In genomic region chr12:84459845-84460244, GRCm38 (mm10) we compare ENCODE assay signal across 18 mouse cellular contexts. TPM values are rescaled to one million over a fixed set of nuclear protein-coding genes. Genes with fewer than 3 reads are reported as not detected.
DNase-seq lines count a peak whose midpoint lies in the region; ATAC-seq and TF ChIP-seq lines count a peak whose summit lies in the region.
"Had no signal": no experiment of that assay in that cellular context is flagged by ENCODE, and none has a peak within 500 bp of the region (broad histone marks: within the 10 kb centered on the region; RNA-seq: fewer than 3 reads in every experiment).

No protein-coding gene starts in this region.

- DNase-seq in heart, adult 2 months, result no peak
- no peak for DNase-seq in heart, postnatal 14 days
- no peak for DNase-seq in liver, adult 2 months (ENCODE audit: extremely low read depth, low read depth, low spot score)
- DNase-seq in liver, embryonic 11.5 days (ENCODE audit: low spot score), result no peak
- peak; percentile 42 for DNase-seq in 416B (ENCODE audit: low read depth)
- DNase-seq in ZHBTc4 (ENCODE audit: low read depth, low spot score), result peak; percentile 18
- DNase-seq in spleen, adult 18-20 months, result no peak
- DNase-seq in spleen, adult 12 weeks (ENCODE audit: low spot score), result no peak
- DNase-seq: cerebellum, adult 9-10 months; right cerebral cortex, postnatal 4 days; thymus, postnatal 25 days had no signal

- H3K27me3 ChIP-seq in heart, adult 2 months (ENCODE audit: control insufficient read depth, insufficient read depth, low read length), result no peaks in the 10 kb centered on the region
- no peaks in the 10 kb centered on the region for H3K27me3 ChIP-seq in liver, adult 2 months (ENCODE audit: control insufficient read depth, insufficient read depth, low read length)
- no peaks in the 10 kb centered on the region for H3K27me3 ChIP-seq in liver, embryonic 11.5 days (replicated peaks; ENCODE audit: control insufficient read depth, insufficient read depth, low read length)
- H3K27me3 ChIP-seq: heart, embryonic 15.5 days; hindbrain, embryonic 15.5 days; kidney, embryonic 15.5 days; limb, embryonic 15.5 days; neural tube, embryonic 13.5 days had no signal

- TF ChIP-seq POLR2A in heart, adult 2 months (IDR thresholded peaks at IDR 0.05; ENCODE audit: insufficient read depth, low read depth, low read length), result no peak
- no peak for TF ChIP-seq POLR2A in liver, adult 2 months (IDR thresholded peaks at IDR 0.05; ENCODE audit: extremely low read depth, insufficient read depth, low read length)

- H3K4me2 ChIP-seq in liver, embryonic 11.5 days, result no peak overlapping the region
- H3K4me2 ChIP-seq: heart, embryonic 15.5 days; hindbrain, embryonic 15.5 days; kidney, embryonic 15.5 days; limb, embryonic 15.5 days; neural tube, embryonic 13.5 days had no signal

- H3K27ac ChIP-seq in heart, adult 2 months, result no peak overlapping the region
- H3K27ac ChIP-seq in liver, adult 2 months (replicated peaks; ENCODE audit: insufficient read depth, low read depth, low read length), result no peak overlapping the region
- H3K27ac ChIP-seq in liver, embryonic 11.5 days (ENCODE audit: low read depth, low read length), result no peak overlapping the region
- H3K27ac ChIP-seq: heart, embryonic 15.5 days; hindbrain, embryonic 15.5 days; kidney, embryonic 15.5 days; limb, embryonic 15.5 days; neural tube, embryonic 13.5 days had no signal

- no peaks in the 10 kb centered on the region; the same call in none of the 2 replicates for H3K36me3 ChIP-seq in heart, adult 2 months (ENCODE audit: control insufficient read depth, insufficient read depth, low read length)
- H3K36me3 ChIP-seq in liver, adult 2 months (ENCODE audit: control insufficient read depth, insufficient read depth, low read length), result peaks cover 57% of the 10 kb centered on the region
- peaks cover 29% of the 10 kb centered on the region for H3K36me3 ChIP-seq in liver, embryonic 11.5 days (ENCODE audit: control insufficient read depth, insufficient read depth, low read length)

- H3K9ac ChIP-seq in heart, adult 2 months (ENCODE audit: low read depth, low read length), result no peak overlapping the region
- no peak overlapping the region for H3K9ac ChIP-seq in liver, adult 2 months (ENCODE audit: low read depth, low read length)
- H3K9ac ChIP-seq in liver, embryonic 11.5 days (ENCODE audit: low read depth, low read length), result no peak overlapping the region
- H3K9ac ChIP-seq: heart, embryonic 15.5 days; hindbrain, embryonic 15.5 days; kidney, embryonic 15.5 days; limb, embryonic 15.5 days; neural tube, embryonic 13.5 days had no signal

- H3K4me1 ChIP-seq in heart, adult 2 months (ENCODE audit: control insufficient read depth, insufficient read depth, low read length), result no peaks in the 10 kb centered on the region
- H3K4me1 ChIP-seq in liver, adult 2 months (ENCODE audit: control insufficient read depth, insufficient read depth, low read length), result peaks cover 2% of the 10 kb centered on the region
- H3K4me1 ChIP-seq in liver, embryonic 11.5 days (replicated peaks; ENCODE audit: control insufficient read depth, insufficient read depth, low read length), result no peaks in the 10 kb centered on the region
- H3K4me1 ChIP-seq: heart, embryonic 15.5 days; hindbrain, embryonic 15.5 days; kidney, embryonic 15.5 days; limb, embryonic 15.5 days; neural tube, embryonic 13.5 days had no signal

- intact Hi-C loops in heart, adult 2 months (cut with DNase I), result loop anchor here (10.0 kb wide), 1 partner anchor 305 kb away; no protein-coding TSS in a partner anchor
- intact Hi-C loops in heart, postnatal 14 days (cut with DNase I), result no loop called here

- WGBS in heart, adult 2 months, result 28% methylated on average over 1 of the region's 1 CpGs
- WGBS in liver, adult 2 months, result 86% methylated on average over 1 of the region's 1 CpGs
- 64% methylated on average over 1 of the region's 1 CpGs for WGBS in liver, embryonic 11.5 days

- no peak for TF ChIP-seq EP300 in heart, adult 2 months (IDR thresholded peaks at IDR 0.05; ENCODE audit: insufficient read depth, low read depth, low read length)

- peaks cover 2% of the 10 kb centered on the region; the same call in 1 of the 2 replicates for H3K9me3 ChIP-seq in liver, embryonic 11.5 days (ENCODE audit: control insufficient read depth, low read length)
- H3K9me3 ChIP-seq: heart, embryonic 15.5 days; hindbrain, embryonic 15.5 days; kidney, embryonic 15.5 days; limb, embryonic 15.5 days; neural tube, embryonic 13.5 days had no signal

- no peak overlapping the region for H3K4me3 ChIP-seq in heart, adult 2 months
- no peak overlapping the region for H3K4me3 ChIP-seq in liver, adult 2 months (ENCODE audit: insufficient read depth, low read depth, low read length)
- no peak overlapping the region for H3K4me3 ChIP-seq in liver, embryonic 11.5 days (ENCODE audit: low read depth, low read length)
- H3K4me3 ChIP-seq: heart, embryonic 15.5 days; hindbrain, embryonic 15.5 days; kidney, embryonic 15.5 days; limb, embryonic 15.5 days; neural tube, embryonic 13.5 days had no signal

- no peak for ATAC-seq in liver, embryonic 11.5 days (replicated peaks; ENCODE audit: low FRiP score)
- ATAC-seq: forebrain, embryonic 14.5 days had no signal

- no peaks in the 10 kb centered on the region for H3K79me2 ChIP-seq in heart, adult 2 months (replicated peaks; ENCODE audit: control insufficient read depth, insufficient read depth, low read length)
- H3K79me2 ChIP-seq in liver, adult 2 months (ENCODE audit: control insufficient read depth, insufficient read depth, low read length), result no peaks in the 10 kb centered on the region

- peak; percentile 37 for TF ChIP-seq CTCF in heart, adult 2 months (IDR thresholded peaks at IDR 0.05)
- TF ChIP-seq CTCF in liver, adult 2 months (IDR thresholded peaks at IDR 0.05; ENCODE audit: low read depth, low read length), result 0 out of 2 replicates have a peak, but pooled peaks have one; percentile 3

RNA-seq across cellular contexts. Expression of gene Lin52, which starts 8.6 kb away (rescaled TPM):
- total RNA-seq in heart, adult 2 months (2021), result 10 to 100 TPM in 1 of 2 experiments, 1 to 10 TPM in 1; 7.8 to 12.4 TPM
- polyA plus RNA-seq in heart, adult 2 months (2012; rRNA removed), result 16.5 and 30.6 TPM in 2 replicates
- total RNA-seq in heart, postnatal 14 days (2021), result 10 to 100 TPM in 1 of 2 experiments, 1 to 10 TPM in 1; 9.7 to 10.6 TPM
- total RNA-seq in liver, adult 2 months (2014; rRNA removed), result 6.7 and 8.7 TPM in 2 replicates
- polyA plus RNA-seq in liver, adult 2 months (2012; rRNA removed), result 5.9 and 6.2 TPM in 2 replicates
- polyA plus RNA-seq in liver, embryonic 11.5 days (2014; fragmentation: Nextera tagmentation; extraction: Ambion mirVana), result 20.2 and 21.7 TPM in 2 replicates

RNA-seq across cellular contexts. Expression of gene Aldh6a1, which starts 9.0 kb away (rescaled TPM):
- 100 to 1,000 TPM; 189 to 236 TPM for total RNA-seq in heart, adult 2 months (2021)
- 83.5 and 173 TPM in 2 replicates for polyA plus RNA-seq in heart, adult 2 months (2012; rRNA removed)
- 100 to 1,000 TPM in 1 of 2 experiments, 10 to 100 TPM in 1; 91.0 to 111 TPM for total RNA-seq in heart, postnatal 14 days (2021)
- 370 and 371 TPM in 2 replicates for total RNA-seq in liver, adult 2 months (2014; rRNA removed)
- polyA plus RNA-seq in liver, adult 2 months (2012; rRNA removed), result 104 and 121 TPM in 2 replicates
- polyA plus RNA-seq in liver, embryonic 11.5 days (2014; fragmentation: Nextera tagmentation; extraction: Ambion mirVana), result 21.5 and 25.7 TPM in 2 replicates

RNA-seq across cellular contexts. Expression of gene Rnf113a2, which starts 42.8 kb away (rescaled TPM):
- total RNA-seq in heart, adult 2 months (2021), result 10 to 100 TPM in 1 of 2 experiments, 1 to 10 TPM in 1; 8.4 to 11.7 TPM
- 3.7 and 6.6 TPM in 2 replicates for polyA plus RNA-seq in heart, adult 2 months (2012; rRNA removed)
- 1 to 10 TPM; 7.4 to 10.0 TPM for total RNA-seq in heart, postnatal 14 days (2021)
- 5.0 and 5.9 TPM in 2 replicates for total RNA-seq in liver, adult 2 months (2014; rRNA removed)
- polyA plus RNA-seq in liver, adult 2 months (2012; rRNA removed), result 2.8 TPM in 2 replicates
- 20.9 and 25.6 TPM in 2 replicates for polyA plus RNA-seq in liver, embryonic 11.5 days (2014; fragmentation: Nextera tagmentation; extraction: Ambion mirVana)

RNA-seq across cellular contexts. Expression of gene Bbof1, which starts 51.0 kb away (rescaled TPM):
- 1 to 10 TPM; 1.7 to 2.0 TPM for total RNA-seq in heart, adult 2 months (2021)
- 0.31 and 0.59 TPM in 2 replicates for polyA plus RNA-seq in heart, adult 2 months (2012; rRNA removed)
- 1 to 10 TPM; 1.7 to 1.9 TPM for total RNA-seq in heart, postnatal 14 days (2021)
- 0.18 and 0.27 TPM in 2 replicates for total RNA-seq in liver, adult 2 months (2014; rRNA removed)
- not detected in 2 replicates for polyA plus RNA-seq in liver, adult 2 months (2012; rRNA removed)
- polyA plus RNA-seq in liver, embryonic 11.5 days (2014; fragmentation: Nextera tagmentation; extraction: Ambion mirVana), result 1.0 TPM in 2 replicates
- total RNA-seq: monocyte, adult 5-6 weeks had no signal

RNA-seq across cellular contexts. Expression of gene Entpd5, which starts 51.0 kb away (rescaled TPM):
- total RNA-seq in heart, adult 2 months (2021), result 10 to 100 TPM; 64.9 to 68.9 TPM
- polyA plus RNA-seq in heart, adult 2 months (2012; rRNA removed), result 38.6 and 88.3 TPM in 2 replicates
- total RNA-seq in heart, postnatal 14 days (2021), result 10 to 100 TPM; 52.4 to 56.6 TPM
- total RNA-seq in liver, adult 2 months (2014; rRNA removed), result 157 and 161 TPM in 2 replicates
- polyA plus RNA-seq in liver, adult 2 months (2012; rRNA removed), result 52.6 and 62.7 TPM in 2 replicates
- 14.0 and 14.1 TPM in 2 replicates for polyA plus RNA-seq in liver, embryonic 11.5 days (2014; fragmentation: Nextera tagmentation; extraction: Ambion mirVana)

Comparison
In these comparisons a context has a peak if more than half of its experiments do, and no peak if none do; other contexts are left out.
1. DNase-seq: peak in 416B (single experiment) and ZHBTc4 (single experiment); none in heart, adult 2 months (0 of 2), heart, postnatal 14 days (0 of 2), liver, adult 2 months (single experiment), liver, embryonic 11.5 days (single experiment), spleen, adult 18-20 months (0 of 2) and spleen, adult 12 weeks (single experiment).